Mouse (Mus musculus) myocyte (in vitro differentiated cells): Measurements from ENCODE around the gene Adgb. TPM values are rescaled to one million over a fixed set of nuclear protein-coding genes. Genes with fewer than 3 reads are reported as not detected.

ENCODE experiments used
- H3K27me3 ChIP-seq: one replicate; pipeline ENCODE4 v1.6.1; 2011; ENCODE audit not compliant: control insufficient read depth, insufficient read depth, insufficient read length
- H3K36me3 ChIP-seq: one replicate; pipeline ENCODE4 v1.6.1; 2011; ENCODE audit not compliant: control insufficient read depth, insufficient read depth
- H3K4me2 ChIP-seq: one replicate; pipeline ENCODE4 v1.6.1; 2011; ENCODE audit warnings: low read depth, control low read depth
- H3K4me3 ChIP-seq: one replicate; pipeline ENCODE4 v1.5.1; 2011; ENCODE audit warnings: mild to moderate bottlenecking, control low read depth, moderate library complexity
- H3K79me2 ChIP-seq: one replicate; pipeline ENCODE4 v1.6.1; 2011; ENCODE audit not compliant: control insufficient read depth, insufficient read depth
- H3ac ChIP-seq: one replicate; pipeline ENCODE4 v1.6.1; 2011; ENCODE audit not compliant: control insufficient read depth, insufficient read length
- CEBPB ChIP-seq: IDR thresholded peaks from 2 replicates; pipeline ENCODE4 v1.6.1; 2011; ENCODE audit warnings: mild to moderate bottlenecking, moderate library complexity; ENCODE audit not compliant: poor library complexity, insufficient read depth, severe bottlenecking
- E2F4 ChIP-seq: IDR thresholded peaks from one replicate; pipeline ENCODE4 v1.6.1; 2011; ENCODE audit warnings: mild to moderate bottlenecking, control low read depth, moderate library complexity; ENCODE audit not compliant: insufficient read depth
- MAX ChIP-seq: IDR thresholded peaks from one replicate; pipeline ENCODE4 v1.6.1; 2011; ENCODE audit warnings: low read depth, mild to moderate bottlenecking, control low read depth
- MYOD1 ChIP-seq, 3 experiments: IDR thresholded peaks; one replicate each; pipeline ENCODE4 v1.6.1; 2011; ENCODE audit warnings: control low read depth in 2 of 3, low read depth in 2 of 3, mild to moderate bottlenecking in 2 of 3, moderate library complexity in 1 of 3; ENCODE audit not compliant: insufficient read length in 2 of 3, control insufficient read depth in 1 of 3
- MYOG ChIP-seq, 3 experiments: IDR thresholded peaks; one replicate each; pipeline ENCODE4 v1.6.1; 2011; ENCODE audit warnings: control low read depth in 2 of 3, low read depth in 2 of 3, mild to moderate bottlenecking in 2 of 3; ENCODE audit not compliant: insufficient read length in 2 of 3, control insufficient read depth in 1 of 3, insufficient read depth in 1 of 3
- POLR2A ChIP-seq: IDR thresholded peaks from one replicate; pipeline ENCODE4 v1.6.1; 2011; ENCODE audit warnings: low read depth, mild to moderate bottlenecking, control low read depth, moderate library complexity; ENCODE audit not compliant: insufficient read length
- POLR2AphosphoS2 ChIP-seq: IDR thresholded peaks from one replicate; pipeline ENCODE4 v1.6.1; 2011; ENCODE audit warnings: low read depth, control low read depth; ENCODE audit not compliant: insufficient read length
- REST ChIP-seq: IDR thresholded peaks from one replicate; pipeline ENCODE4 v1.6.1; 2011; ENCODE audit warnings: mild to moderate bottlenecking, control low read depth, moderate library complexity; ENCODE audit not compliant: insufficient read depth, insufficient read length
- SRF ChIP-seq: IDR thresholded peaks from one replicate; pipeline ENCODE4 v1.6.1; 2011; ENCODE audit warnings: low read depth; ENCODE audit not compliant: control insufficient read depth, insufficient read length
- TCF12 ChIP-seq: IDR thresholded peaks from one replicate; pipeline ENCODE4 v1.6.1; 2011; ENCODE audit warnings: mild to moderate bottlenecking, control low read depth; ENCODE audit not compliant: poor library complexity, insufficient read depth, severe bottlenecking
- TCF3 ChIP-seq: IDR thresholded peaks from one replicate; pipeline ENCODE4 v1.6.1; 2011; ENCODE audit warnings: low read depth, control low read depth; ENCODE audit not compliant: insufficient read length
- USF1 ChIP-seq: IDR thresholded peaks from one replicate; pipeline ENCODE4 v1.6.1; 2011; ENCODE audit warnings: low read depth, mild to moderate bottlenecking, control low read depth, moderate library complexity
- polyA plus RNA-seq: library from polyadenylated mRNA; unstranded; fragments of >200 nt; fragmentation: generic; extraction: Trizol; gene quantifications from one replicate; pipeline ENCODE4 v1.2.1, GENCODE M21; 2012; ENCODE audit warnings: missing spikeins

The Adgb gene
- polyA plus RNA-seq, 1 experiment = not detected

DNA sequence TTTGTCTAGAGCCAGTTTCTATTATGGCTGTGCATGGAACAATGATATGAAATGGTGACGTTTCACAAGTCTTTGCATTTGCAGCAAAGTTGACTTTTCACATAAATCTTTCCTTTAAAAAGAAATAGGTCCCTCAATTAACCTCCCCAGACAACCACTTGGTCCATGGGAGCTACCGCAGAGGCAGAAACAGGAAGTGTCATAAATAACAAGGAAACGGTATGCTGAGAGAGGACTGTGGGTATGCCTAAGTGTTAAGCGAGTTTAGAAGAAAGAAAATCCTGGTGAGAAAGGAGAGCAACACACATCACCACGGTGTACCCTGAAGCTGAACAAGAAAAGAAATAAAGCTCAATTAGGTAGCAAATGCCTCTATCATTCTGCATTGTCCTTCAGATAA, 61.1 kb downstream of the Adgb start:
- TF ChIP-seq TCF3 (no peak), MAX (no peak), E2F4 (no peak), USF1 (no peak), POLR2AphosphoS2 (no peak), MYOD1 (IDR thresholded peaks at IDR 0.05; ENCODE audit: control insufficient read depth in 1 of 3, insufficient read length in 2 of 3, low read depth in 2 of 3) (no peak), REST (no peak), CEBPB (no peak), MYOG (IDR thresholded peaks at IDR 0.05; ENCODE audit: control insufficient read depth in 1 of 3, insufficient read depth in 1 of 3, insufficient read length in 2 of 3, low read depth in 2 of 3) (no peak), TCF12 (no peak), POLR2A (no peak), SRF (no peak)
- Histone ChIP-seq H3K36me3 (no peaks in the 10 kb centered on the region), H3K79me2 (no peaks in the 10 kb centered on the region), H3ac (no peak overlapping the region), H3K27me3 (no peaks in the 10 kb centered on the region), H3K4me3 (no peak overlapping the region), H3K4me2 (no peak overlapping the region)

- no peaks in the 10 kb centered on the region for H3K36me3 ChIP-seq
- no peaks in the 10 kb centered on the region for H3K27me3 ChIP-seq
- no peaks in the 10 kb centered on the region for H3K79me2 ChIP-seq
- H3ac ChIP-seq = no peak overlapping the region
- TF ChIP-seq TCF12 = no peak
- no peak for TF ChIP-seq TCF3
- TF ChIP-seq E2F4 = no peak
- TF ChIP-seq CEBPB = no peak
- TF ChIP-seq MYOD1 (IDR thresholded peaks at IDR 0.05; ENCODE audit: control insufficient read depth in 1 of 3, insufficient read length in 2 of 3, low read depth in 2 of 3) = no peak
- no peak for TF ChIP-seq MYOG (IDR thresholded peaks at IDR 0.05; ENCODE audit: control insufficient read depth in 1 of 3, insufficient read depth in 1 of 3, insufficient read length in 2 of 3, low read depth in 2 of 3)
- no peak for TF ChIP-seq POLR2A
- TF ChIP-seq POLR2AphosphoS2 = no peak
- TF ChIP-seq USF1 = no peak
- no peak for TF ChIP-seq REST
- H3K4me3 ChIP-seq = no peak overlapping the region
- no peak overlapping the region for H3K4me2 ChIP-seq
Observed at GRCm38 (mm10) chr10:10408166-10408565, 64.0 kb downstream of the Adgb start.

DNA sequence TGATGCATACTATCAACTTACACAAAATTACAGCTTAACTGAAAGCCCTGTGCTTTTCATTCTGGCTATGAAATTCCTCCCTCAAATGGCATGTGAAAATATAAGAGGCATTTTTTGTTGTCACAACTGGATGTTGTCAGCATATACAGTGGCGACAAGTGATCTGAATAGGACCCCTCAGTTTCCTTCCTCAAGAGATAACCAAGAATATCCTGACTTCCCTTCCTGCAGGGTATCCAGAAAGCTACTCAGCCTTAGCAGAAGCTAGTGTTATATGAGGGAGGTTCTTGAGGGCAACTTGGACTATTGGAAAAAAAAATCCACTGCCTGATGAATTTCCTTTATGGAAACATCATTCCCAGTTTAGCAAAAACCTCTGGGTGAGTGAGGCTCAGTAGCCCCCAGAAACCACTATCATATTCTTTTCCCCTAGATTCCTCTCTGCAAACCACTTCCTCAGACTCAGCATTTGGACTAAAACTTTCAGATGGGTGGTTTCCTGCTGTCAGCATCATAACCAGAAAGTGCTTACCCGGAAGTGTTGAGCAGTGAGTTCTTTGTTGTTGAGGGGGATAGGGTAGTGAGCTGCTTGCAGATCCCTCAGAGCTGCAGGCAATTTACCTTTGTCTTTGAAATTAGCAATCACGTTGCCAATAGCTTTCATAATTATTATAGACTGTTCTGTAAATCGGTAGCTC, 76.2 kb downstream of the Adgb start:
- Histone ChIP-seq H3ac (no peak overlapping the region), H3K4me3 (no peak overlapping the region), H3K79me2 (no peaks in the 10 kb centered on the region), H3K27me3 (no peaks in the 10 kb centered on the region), H3K4me2 (no peak overlapping the region), H3K36me3 (no peaks in the 10 kb centered on the region)
- TF ChIP-seq REST = no peak
- no peak for TF ChIP-seq MAX
- no peak for TF ChIP-seq CEBPB

DNA sequence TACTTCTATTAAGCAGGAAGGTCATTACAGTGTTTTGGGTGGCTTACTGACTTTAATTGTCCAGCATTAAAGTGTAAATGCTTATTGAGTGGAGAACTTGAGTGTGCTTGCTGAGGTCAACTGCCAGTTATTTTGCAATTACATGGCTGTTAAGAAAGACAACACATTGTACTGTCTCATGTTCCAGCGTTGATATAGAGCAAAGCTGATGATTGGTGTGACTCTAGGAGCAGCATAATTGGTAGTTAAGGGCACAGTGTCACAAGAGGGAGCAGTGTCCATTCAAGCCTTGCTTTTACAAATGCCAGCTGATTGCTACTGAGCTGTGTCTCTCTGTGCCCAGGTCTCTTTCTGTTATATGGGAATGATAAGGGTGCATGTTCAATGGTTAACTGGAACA, 97.5 kb downstream of the Adgb start:
- Histone ChIP-seq H3K4me3 (no peak overlapping the region), H3K27me3 (no peaks in the 10 kb centered on the region), H3K36me3 (no peaks in the 10 kb centered on the region), H3ac (no peak overlapping the region), H3K4me2 (no peak overlapping the region), H3K79me2 (no peaks in the 10 kb centered on the region)
- TF ChIP-seq REST = no peak
- no peak for TF ChIP-seq MYOD1 (IDR thresholded peaks at IDR 0.05; ENCODE audit: control insufficient read depth in 1 of 3, insufficient read length in 2 of 3, low read depth in 2 of 3)

- Histone ChIP-seq H3ac (no peak overlapping the region), H3K4me3 (no peak overlapping the region), H3K36me3 (no peaks in the 10 kb centered on the region), H3K27me3 (no peaks in the 10 kb centered on the region), H3K79me2 (no peaks in the 10 kb centered on the region), H3K4me2 (no peak overlapping the region)
- no peak for TF ChIP-seq POLR2AphosphoS2
- no peak for TF ChIP-seq REST
- TF ChIP-seq USF1 = no peak
- no peak for TF ChIP-seq E2F4
- TF ChIP-seq MAX = no peak
- TF ChIP-seq CEBPB = no peak
- no peak for TF ChIP-seq TCF12
- TF ChIP-seq POLR2A = no peak
- TF ChIP-seq SRF = no peak
- TF ChIP-seq MYOD1 (IDR thresholded peaks at IDR 0.05; ENCODE audit: control insufficient read depth in 1 of 3, insufficient read length in 2 of 3, low read depth in 2 of 3) = no peak
- no peak for TF ChIP-seq MYOG (IDR thresholded peaks at IDR 0.05; ENCODE audit: control insufficient read depth in 1 of 3, insufficient read depth in 1 of 3, insufficient read length in 2 of 3, low read depth in 2 of 3)
- TF ChIP-seq TCF3 = no peak
Observed at GRCm38 (mm10) chr10:10364025-10364424, 108.1 kb downstream of the Adgb start.
